Mouse (Mus musculus) forebrain, embryonic 12.5 days (tissue): ENCODE results near the gene Fabp3. TPM values are rescaled to one million over a fixed set of nuclear protein-coding genes. Genes with fewer than 3 reads are reported as not detected.
A peak's percentile ranks its signal among the peaks of the same experiment; 100 is the strongest.

Source experiments
- ATAC-seq: fragments of 200-750 bp; cut with Nextera tagmentation; 2 replicates; pipeline ENCODE4 v1.8.0; 2017; ENCODE audit warnings: moderate TSS enrichment; ENCODE audit not compliant: low FRiP score
- H3K27ac ChIP-seq: fragments of 300-500 bp; sonication (generic); 2 replicates; pipeline ENCODE4 v1.5.1; 2016; ENCODE audit warnings: mild to moderate bottlenecking
- H3K27me3 ChIP-seq: fragments of 300-500 bp; sonication (generic); 2 replicates; pipeline ENCODE4 v1.6.1; 2016; ENCODE audit warnings: mild to moderate bottlenecking
- H3K36me3 ChIP-seq: fragments of 300-500 bp; sonication (generic); replicated peaks from 2 replicates; pipeline ENCODE4 v1.6.1; 2016; ENCODE audit warnings: mild to moderate bottlenecking
- H3K4me1 ChIP-seq: fragments of 300-500 bp; sonication (generic); 2 replicates; pipeline ENCODE4 v1.6.1; 2016
- H3K4me2 ChIP-seq: fragments of 300-500 bp; sonication (generic); 2 replicates; pipeline ENCODE4 v1.6.1; 2016; ENCODE audit warnings: mild to moderate bottlenecking, moderate library complexity
- H3K4me3 ChIP-seq: fragments of 300-500 bp; sonication (generic); replicated peaks from 2 replicates; pipeline ENCODE4 v1.5.1; 2016; ENCODE audit warnings: mild to moderate bottlenecking
- H3K9ac ChIP-seq: fragments of 300-500 bp; sonication (generic); 2 replicates; pipeline ENCODE4 v1.6.1; 2016; ENCODE audit warnings: mild to moderate bottlenecking
- H3K9me3 ChIP-seq: fragments of 300-500 bp; sonication (generic); 2 replicates; pipeline ENCODE4 v1.6.1; 2016
- WGBS: fragments of 180-500 bp; shearing (Covaris S2); methylation state at CpG from one replicate; pipeline ENCODE4 v1.1.7; 2016; 5-methylcytosine and 5-hydroxymethylcytosine counted together
- polyA plus RNA-seq: library from polyadenylated mRNA; unstranded; fragments of >200 nt; fragmentation: Nextera tagmentation; extraction: Ambion mirVana; gene quantifications from 2 replicates; pipeline ENCODE4 v1.2.1, GENCODE M21; 2016

The Fabp3 gene
- 18.8 and 22.3 TPM in 2 replicates for polyA plus RNA-seq

DNA sequence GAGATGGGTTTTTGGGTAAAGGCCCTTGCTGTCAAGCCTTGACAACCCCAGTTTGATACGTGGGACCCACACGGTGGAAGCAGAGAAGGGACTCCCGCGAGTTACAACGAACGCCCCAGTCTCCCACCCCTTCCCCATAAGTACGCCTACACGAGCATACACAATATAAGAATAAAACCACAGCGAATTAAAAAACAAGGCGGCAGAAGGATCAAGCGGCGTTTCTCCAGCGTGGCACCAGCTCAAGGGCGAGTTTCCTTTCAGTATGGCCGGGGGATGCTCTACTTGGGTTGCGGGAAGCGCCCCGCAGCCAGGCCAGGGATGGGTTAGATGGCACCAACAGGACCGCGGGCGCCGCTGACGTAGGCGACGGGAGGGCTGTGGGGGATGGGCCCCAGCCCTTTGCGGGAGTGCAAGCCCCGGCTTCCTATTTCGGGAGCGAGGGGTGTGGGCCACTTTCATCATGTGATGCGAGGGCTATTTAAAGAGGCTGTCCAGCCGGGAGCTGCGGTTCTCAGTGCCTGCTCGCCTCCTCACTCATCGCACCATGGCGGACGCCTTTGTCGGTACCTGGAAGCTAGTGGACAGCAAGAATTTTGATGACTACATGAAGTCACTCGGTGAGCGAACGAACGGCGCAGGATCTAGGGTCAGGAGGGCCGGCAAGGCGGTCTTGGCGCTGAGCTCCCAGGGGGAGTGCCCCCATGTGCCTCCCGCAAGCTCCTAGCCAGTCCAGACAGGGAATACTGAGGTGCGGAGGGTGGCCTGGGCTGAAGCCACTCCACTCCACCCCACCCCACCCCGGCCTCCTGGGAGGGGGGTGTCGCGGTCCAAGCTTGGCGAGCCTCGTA lies at the start of gene Fabp3, which contains the start of gene Gm10570:
Fabp3 (plus strand) TSS at position 365 of the 851 bp plus-strand sequence.
Gm10570 (minus strand) TSS at position 444 of the 851 bp plus-strand sequence.
- ATAC-seq, result peak; percentile 63
- H3K4me3 ChIP-seq, result peak within 1 kb of the TSS; percentile 50
- H3K4me1 ChIP-seq, result peaks cover 19% of the 10 kb centered on the region
- H3K27me3 ChIP-seq, result peaks cover 62% of the 10 kb centered on the region
- peak within 1 kb of the TSS; percentile 97 for H3K4me2 ChIP-seq
- peaks cover 4% of the 10 kb centered on the region; the same call in 1 of the 2 replicates for H3K36me3 ChIP-seq
- H3K27ac ChIP-seq, result no peak within 1 kb of the TSS
- peak within 1 kb of the TSS; percentile 56 for H3K9ac ChIP-seq
- H3K9me3 ChIP-seq, result no peaks in the 10 kb centered on the region
- under 1% methylated on average over 52 of the region's 52 CpGs for WGBS

DNA sequence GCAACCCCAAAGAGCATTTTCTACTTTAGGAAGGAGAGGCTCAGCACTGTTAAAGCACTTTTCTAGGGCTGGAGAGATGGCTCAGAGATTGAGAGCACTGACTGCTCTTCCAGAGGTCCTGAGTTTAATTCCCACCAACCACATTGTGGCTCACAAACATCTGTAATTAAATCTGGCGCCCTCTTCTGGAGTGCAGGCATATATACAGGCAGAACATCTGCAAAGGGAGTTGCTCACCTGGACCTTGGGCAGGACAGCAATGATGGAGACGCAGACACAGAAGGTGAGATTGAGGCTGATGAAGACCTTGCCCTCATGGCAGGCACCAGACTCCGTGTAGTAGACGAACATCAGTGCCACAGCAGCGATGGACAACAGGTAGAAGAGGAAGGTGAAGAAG lies 48.0 kb upstream of the Fabp3 start:
- Histone ChIP-seq H3K9me3 (no peaks in the 10 kb centered on the region), H3K9ac (no peak overlapping the region), H3K36me3 (peaks cover 81% of the 10 kb centered on the region), H3K27me3 (no peaks in the 10 kb centered on the region), H3K27ac (no peak overlapping the region), H3K4me2 (no peak overlapping the region), H3K4me3 (no peak overlapping the region), H3K4me1 (peaks cover 14% of the 10 kb centered on the region)
- 38% methylated on average over 5 of the region's 5 CpGs for WGBS
- ATAC-seq, result no peak

DNA sequence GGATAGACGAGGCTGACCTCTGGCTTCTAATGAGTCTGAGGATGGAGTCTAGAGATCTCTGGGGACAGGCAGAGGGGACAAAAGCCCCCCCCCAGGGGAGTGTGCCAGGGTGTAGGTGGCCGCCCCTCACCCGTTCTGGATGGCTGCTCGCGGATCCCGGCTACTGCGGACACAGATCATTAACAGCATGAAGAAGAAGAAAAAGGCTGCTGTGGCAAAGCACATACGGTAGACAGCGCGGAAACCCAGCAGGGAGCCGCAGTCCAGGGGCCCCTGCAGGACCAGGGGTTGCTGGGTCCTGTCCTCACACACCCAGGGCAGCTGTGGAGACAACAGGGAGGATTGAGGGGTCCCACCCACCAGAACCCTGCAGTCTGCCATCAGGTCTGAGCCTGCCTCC lies 44.3 kb upstream of the Fabp3 start:
- Histone ChIP-seq H3K4me2 (peak overlapping the region; percentile 17), H3K4me3 (no peak overlapping the region), H3K27ac (no peak overlapping the region)

DNA sequence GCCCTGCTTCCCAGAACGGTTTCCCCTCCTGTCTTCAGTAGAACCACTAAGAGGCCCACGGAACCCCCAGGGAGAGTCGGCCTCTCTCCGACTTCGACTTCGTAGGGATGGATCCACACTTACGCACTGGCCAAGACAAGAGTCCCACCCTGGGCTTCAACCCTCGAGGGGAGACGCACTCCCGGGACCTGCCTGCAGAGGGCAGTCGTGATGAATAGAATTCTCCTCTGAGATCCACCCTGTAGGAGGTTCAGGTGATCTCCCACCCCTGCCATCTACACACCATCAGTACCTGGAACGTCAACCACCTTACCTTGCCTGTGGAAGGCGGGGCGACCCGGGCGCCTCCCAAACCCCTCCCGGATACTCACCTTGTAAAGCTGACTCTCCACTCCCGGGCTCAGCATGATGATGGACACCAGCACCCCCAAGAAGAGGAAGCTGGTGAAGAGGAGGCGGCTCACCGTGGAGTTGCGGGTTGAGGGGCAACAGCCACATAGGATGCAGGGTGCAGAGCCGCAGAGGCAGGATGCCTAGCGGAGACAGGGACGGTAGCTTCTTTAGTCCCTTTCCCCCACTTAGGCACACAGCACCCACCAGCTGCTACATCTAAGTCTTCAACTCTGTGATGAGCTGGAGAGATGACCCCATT lies 43.6 kb upstream of the Fabp3 start:
- Histone ChIP-seq H3K36me3 (peaks cover 42% of the 10 kb centered on the region), H3K4me2 (peak overlapping the region; percentile 17), H3K27me3 (no peaks in the 10 kb centered on the region), H3K4me3 (no peak overlapping the region), H3K9me3 (no peaks in the 10 kb centered on the region), H3K4me1 (peaks cover 22% of the 10 kb centered on the region), H3K27ac (no peak overlapping the region), H3K9ac (no peak overlapping the region)
- WGBS, result 26% methylated on average over 24 of the region's 24 CpGs
- peak; percentile 51; the same call in 1 of the 2 replicates for ATAC-seq

More for the DNA sequence above, 44.3 kb upstream of the Fabp3 start:
- WGBS, result 25% methylated on average over 11 of the region's 11 CpGs
- no peaks in the 10 kb centered on the region for H3K27me3 ChIP-seq
- H3K4me1 ChIP-seq, result peaks cover 22% of the 10 kb centered on the region
- ATAC-seq, result no peak
- H3K36me3 ChIP-seq, result peaks cover 48% of the 10 kb centered on the region
- H3K9ac ChIP-seq, result no peak overlapping the region
- no peaks in the 10 kb centered on the region for H3K9me3 ChIP-seq

DNA sequence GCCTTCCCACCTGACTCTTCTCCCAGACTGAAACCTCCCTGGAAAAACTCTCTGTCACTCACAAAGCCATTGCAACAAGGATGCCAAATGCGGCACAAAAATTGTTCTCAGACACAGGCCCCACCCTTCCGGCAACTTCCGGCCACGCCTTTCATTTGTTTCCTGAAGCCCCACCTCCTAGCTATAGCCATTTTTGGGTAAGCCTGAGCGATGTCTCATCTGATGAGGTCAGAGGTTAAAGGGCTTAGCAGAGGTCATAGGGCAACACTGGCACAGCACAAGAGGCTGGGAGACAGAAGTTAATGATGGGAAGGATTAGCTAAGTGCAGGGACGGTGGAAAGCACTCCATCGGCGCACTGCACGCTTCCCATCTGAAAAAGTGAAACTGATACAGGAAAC lies 41.8 kb upstream of the Fabp3 start:
- peaks cover 31% of the 10 kb centered on the region for H3K36me3 ChIP-seq
- no peak overlapping the region for H3K9ac ChIP-seq
- WGBS, result 45% methylated on average over 9 of the region's 9 CpGs
- H3K27ac ChIP-seq, result no peak overlapping the region
- no peaks in the 10 kb centered on the region for H3K9me3 ChIP-seq
- H3K4me1 ChIP-seq, result peaks cover 22% of the 10 kb centered on the region
- no peak overlapping the region for H3K4me3 ChIP-seq
- H3K27me3 ChIP-seq, result no peaks in the 10 kb centered on the region
- ATAC-seq, result no peak
- H3K4me2 ChIP-seq, result no peak overlapping the region

DNA sequence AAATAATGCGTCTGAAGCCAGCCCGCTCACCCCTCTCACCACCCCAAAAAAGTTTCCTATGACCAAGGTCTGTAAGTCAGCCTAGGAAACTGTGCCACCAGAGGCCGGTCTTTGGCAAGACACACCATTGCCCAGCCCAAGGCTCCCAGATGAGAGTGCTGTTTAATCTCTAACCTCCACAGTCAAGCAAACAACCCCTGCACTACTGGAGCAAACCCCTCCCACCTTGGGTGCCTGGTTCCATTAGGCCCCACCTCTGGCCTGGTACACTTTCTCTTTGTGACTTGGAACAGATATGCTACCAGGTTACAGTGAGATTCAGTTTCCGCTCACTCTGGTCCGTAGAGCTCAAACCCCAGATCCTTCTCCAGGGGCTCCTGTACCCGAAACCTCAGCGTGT lies 41.3 kb upstream of the Fabp3 start:
- Histone ChIP-seq H3K4me1 (peaks cover 22% of the 10 kb centered on the region), H3K4me3 (no peak overlapping the region), H3K9me3 (no peaks in the 10 kb centered on the region), H3K4me2 (no peak overlapping the region), H3K9ac (no peak overlapping the region), H3K36me3 (peaks cover 26% of the 10 kb centered on the region), H3K27me3 (no peaks in the 10 kb centered on the region), H3K27ac (no peak overlapping the region)
- no peak for ATAC-seq
- 83% methylated on average over 7 of the region's 7 CpGs for WGBS

DNA sequence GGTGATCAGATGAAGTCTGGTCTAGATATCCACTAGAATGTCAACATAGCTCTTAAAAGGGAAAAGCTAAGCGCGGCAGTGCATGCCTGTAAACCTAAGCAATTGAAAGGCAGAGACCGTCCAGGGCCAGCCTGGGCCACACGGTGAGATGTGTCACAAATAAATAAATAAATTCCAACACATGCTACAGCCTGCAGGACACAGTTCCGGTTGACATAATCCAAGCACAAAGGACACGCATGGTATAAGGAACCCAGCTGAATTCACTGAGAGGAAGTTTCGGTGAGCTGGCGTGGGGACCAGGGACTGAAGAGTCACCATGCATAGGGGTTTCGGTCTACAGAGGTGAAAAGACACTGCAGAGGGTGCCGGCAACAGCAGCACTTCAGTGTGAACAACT lies 39.7 kb upstream of the Fabp3 start:
- peaks cover 36% of the 10 kb centered on the region for H3K4me1 ChIP-seq
- 88% methylated on average over 10 of the region's 10 CpGs for whole genome bisulfite sequencing
- peaks cover 10% of the 10 kb centered on the region for H3K36me3 ChIP-seq
- H3K4me2 ChIP-seq, result no peak overlapping the region
- no peak overlapping the region for H3K9ac ChIP-seq
- H3K9me3 ChIP-seq, result no peaks in the 10 kb centered on the region
- no peaks in the 10 kb centered on the region for H3K27me3 ChIP-seq
- no peak overlapping the region for H3K4me3 ChIP-seq
- H3K27ac ChIP-seq, result no peak overlapping the region
- no peak for ATAC-seq

DNA sequence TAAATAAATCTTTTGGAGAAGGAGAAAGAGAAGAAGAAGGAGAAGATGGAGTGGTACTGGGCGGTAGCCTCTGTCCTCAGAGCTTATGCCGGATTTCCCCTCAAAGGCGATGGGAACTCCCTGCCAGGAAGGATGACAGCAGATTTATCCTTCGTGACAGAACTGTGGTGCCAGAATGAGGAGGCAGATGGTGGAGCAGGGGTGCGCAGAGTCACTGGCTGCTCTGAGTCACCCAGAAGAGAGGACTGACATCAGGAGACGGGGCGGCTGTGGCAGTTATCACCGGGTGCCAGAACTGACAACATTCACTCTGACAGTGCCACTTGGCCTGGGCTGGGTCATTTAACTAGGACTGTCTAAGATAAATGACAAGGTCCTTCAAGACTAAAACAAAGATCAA lies 38.3 kb upstream of the Fabp3 start:
- no peak overlapping the region for H3K27ac ChIP-seq
- no peak overlapping the region for H3K4me2 ChIP-seq
- no peak overlapping the region for H3K9ac ChIP-seq
- H3K4me1 ChIP-seq, result peaks cover 25% of the 10 kb centered on the region
- no peak overlapping the region for H3K4me3 ChIP-seq
- no peaks in the 10 kb centered on the region for H3K27me3 ChIP-seq
- 94% methylated on average over 8 of the region's 8 CpGs for WGBS
- no peak for ATAC-seq
- H3K36me3 ChIP-seq, result 0 out of 2 replicates have a peak, but pooled peaks cover 4% of the 10 kb centered on the region
- no peaks in the 10 kb centered on the region for H3K9me3 ChIP-seq

DNA sequence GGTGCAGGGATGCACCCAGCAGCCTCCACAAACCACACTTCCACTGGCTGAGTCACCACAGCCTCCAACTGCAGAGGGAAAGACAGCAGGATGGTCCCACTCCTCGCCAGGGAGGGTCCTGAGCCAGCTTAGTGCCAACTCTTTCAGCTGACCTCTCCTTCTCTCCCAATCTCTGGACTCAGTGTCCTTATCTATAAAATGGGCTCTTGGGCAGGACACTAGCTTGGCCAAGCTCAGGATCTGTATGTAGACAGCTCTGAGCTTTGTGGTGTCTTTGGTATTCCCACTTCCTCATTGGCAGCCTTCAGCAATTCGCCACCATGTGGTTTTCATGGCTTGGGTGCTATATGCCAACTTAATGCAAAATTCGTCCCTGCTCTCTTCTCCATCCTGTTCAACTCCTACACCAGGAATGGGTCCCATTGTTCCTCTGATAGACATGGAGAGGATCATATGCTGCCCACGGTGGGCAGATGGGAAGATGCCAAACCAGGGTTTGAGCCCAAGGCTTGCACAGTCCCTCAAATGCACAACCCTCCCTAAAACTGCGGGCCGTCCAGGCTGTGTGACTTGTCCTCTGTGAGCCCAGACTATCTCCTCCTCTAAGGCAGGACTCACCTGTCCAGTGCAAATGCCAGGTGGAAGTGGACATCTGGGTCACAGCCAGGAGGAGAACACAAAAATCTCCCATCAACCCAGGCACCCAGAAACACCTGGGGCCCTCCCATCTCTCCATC lies 37.6 kb upstream of the Fabp3 start:
- no peaks in the 10 kb centered on the region for H3K27me3 ChIP-seq
- H3K9me3 ChIP-seq, result no peaks in the 10 kb centered on the region
- ATAC-seq, result no peak
- H3K9ac ChIP-seq, result no peak overlapping the region
- no peak overlapping the region for H3K4me3 ChIP-seq
- H3K4me1 ChIP-seq, result peaks cover 28% of the 10 kb centered on the region
- H3K27ac ChIP-seq, result no peak overlapping the region
- no peak overlapping the region for H3K4me2 ChIP-seq
- 0 out of 2 replicates have a peak, but pooled peaks cover 4% of the 10 kb centered on the region for H3K36me3 ChIP-seq
- WGBS, result 89% methylated on average over 6 of the region's 6 CpGs

DNA sequence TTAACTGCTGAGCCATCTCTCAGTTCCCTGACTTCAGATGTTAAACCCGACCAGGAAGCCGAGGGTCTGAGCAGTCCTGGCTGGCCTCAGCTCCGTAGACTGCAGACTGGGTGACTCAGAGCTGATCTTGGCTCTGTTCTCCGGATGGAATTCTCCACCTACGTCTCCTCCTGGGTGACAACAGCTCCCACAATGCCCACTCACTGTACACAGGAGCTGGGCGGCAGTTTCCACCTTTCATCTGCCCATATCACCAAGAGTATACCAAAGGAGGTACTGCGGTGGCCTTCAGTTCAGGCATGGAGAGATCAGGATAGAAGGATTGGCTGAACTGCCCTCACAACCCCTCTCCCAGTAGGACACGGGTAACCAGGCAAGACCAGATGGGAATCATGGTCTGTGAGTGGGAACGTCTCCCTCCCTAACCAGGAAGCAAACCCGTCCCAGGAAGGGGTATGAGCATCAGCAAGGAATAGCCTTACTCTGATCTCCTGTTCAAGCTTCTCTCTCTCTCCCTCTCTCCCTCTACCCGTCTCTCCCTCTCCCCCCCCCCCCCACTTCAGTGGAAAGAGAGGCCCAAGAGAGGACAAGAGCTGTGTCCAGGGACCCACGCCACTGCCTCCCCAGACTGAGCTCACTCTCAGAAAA lies 34.6 kb upstream of the Fabp3 start:
- Histone ChIP-seq H3K4me2 (peak overlapping the region; percentile 73), H3K36me3 (0 out of 2 replicates have a peak, but pooled peaks cover 4% of the 10 kb centered on the region), H3K9me3 (no peaks in the 10 kb centered on the region), H3K27me3 (peaks cover 11% of the 10 kb centered on the region; the same call in 1 of the 2 replicates), H3K4me3 (peak overlapping the region; percentile 79), H3K9ac (peak overlapping the region; percentile 95), H3K4me1 (peaks cover 30% of the 10 kb centered on the region), H3K27ac (peak overlapping the region; percentile 99)
- 3% methylated on average over 11 of the region's 12 CpGs for whole genome bisulfite sequencing
- peak; percentile 52 for ATAC-seq

DNA sequence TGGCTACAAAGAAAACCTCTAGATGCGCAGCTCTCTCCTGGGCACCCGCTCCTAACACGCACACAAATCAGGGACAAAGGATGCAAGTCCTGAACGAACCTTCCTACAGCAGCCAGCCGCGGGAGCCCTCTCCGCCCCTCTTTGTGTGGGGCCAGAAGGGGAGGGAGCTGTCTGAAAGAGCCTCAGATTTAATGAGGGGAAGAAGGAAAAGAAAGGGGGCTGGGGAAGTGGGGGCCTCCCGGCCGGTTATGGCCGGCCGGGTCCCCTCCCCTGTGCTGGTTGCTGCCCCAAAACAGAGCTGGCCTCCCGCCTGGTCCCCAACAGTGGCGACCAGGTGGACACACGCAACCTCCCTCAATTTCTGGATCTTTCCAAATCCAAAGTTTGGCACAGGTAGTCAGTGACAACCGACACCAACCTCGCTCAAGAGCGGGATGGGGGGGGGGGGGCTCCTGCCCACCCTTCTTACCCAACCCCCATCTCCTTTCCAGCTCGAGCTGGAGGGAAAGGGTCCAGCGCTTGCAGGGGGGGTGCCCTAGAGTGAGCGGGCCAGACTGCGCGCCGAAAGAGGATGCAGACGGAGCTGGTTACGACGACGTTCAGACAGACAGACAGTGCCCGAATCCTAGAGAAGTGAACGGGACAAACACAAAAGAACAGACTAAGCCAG lies 33.9 kb upstream of the Fabp3 start:
- Histone ChIP-seq H3K4me1 (peaks cover 30% of the 10 kb centered on the region), H3K36me3 (0 out of 2 replicates have a peak, but pooled peaks cover 4% of the 10 kb centered on the region), H3K27me3 (peaks cover 11% of the 10 kb centered on the region; the same call in 1 of the 2 replicates), H3K9ac (peak overlapping the region; percentile 95), H3K27ac (peak overlapping the region; percentile 99), H3K4me3 (peak overlapping the region; percentile 79), H3K9me3 (no peaks in the 10 kb centered on the region), H3K4me2 (peak overlapping the region; percentile 73)
- under 1% methylated on average over 28 of the region's 29 CpGs for WGBS
- ATAC-seq, result peak; percentile 88
